Mouse (Mus musculus) mouse embryonic stem cell (cell line): ENCODE results near the gene Col4a1.

Experiments
- in situ Hi-C, 2 experiments: fragments of 300-500 bp; cut with MboI; formaldehyde crosslinking; loops; 1 replicate in 1 of 2; 3 replicates in 1 of 2; pipeline ENCODE4 v1.14.3; 2019 to 2020; ENCODE audit warnings: low sequenced_read_pairs in 2 of 2, low pct_unique_long_range_greater_than_20kb in 1 of 2, mixed read lengths in 1 of 2; ENCODE audit not compliant: unreplicated experiment in 1 of 2

Col4a1 gene

GRCm38 (mm10) chr8:11335238-11335637, 22.6 kb upstream of the Col4a1 start:
- in situ Hi-C loops = no loop called here

GRCm38 (mm10) chr8:11334493-11334892, 21.9 kb upstream of the Col4a1 start:
- in situ Hi-C loops = no loop called here

- in situ Hi-C loops = no loop called here
These were observed 21.1 kb upstream of the Col4a1 start for GRCm38 (mm10) chr8:11333746-11334145.

GRCm38 (mm10) chr8:11331561-11331960, 18.9 kb upstream of the Col4a1 start:
- in situ Hi-C loops = no loop called here

GRCm38 (mm10) chr8:11327722-11328417, 15.2 kb upstream of the Col4a1 start:
- in situ Hi-C loops = no loop called here

GRCm38 (mm10) chr8:11327298-11327697, 14.7 kb upstream of the Col4a1 start:
- in situ Hi-C loops = no loop called here

GRCm38 (mm10) chr8:11324801-11325395, 12.3 kb upstream of the Col4a1 start:
- in situ Hi-C loops = loop anchor here in 1 of 2 experiments (25.0 kb wide), 1 partner anchor 1062 kb away; the partner anchor contains the start of gene Sox1

GRCm38 (mm10) chr8:11323681-11324080, 11.1 kb upstream of the Col4a1 start:
- in situ Hi-C loops = loop anchor here in 1 of 2 experiments (25.0 kb wide), 1 partner anchor 1064 kb away; the partner anchor contains the start of gene Sox1

- in situ Hi-C loops = loop anchor here in 1 of 2 experiments (25.0 kb wide), 1 partner anchor 1064 kb away; the partner anchor contains the start of gene Sox1
These were observed 10.3 kb upstream of the Col4a1 start for GRCm38 (mm10) chr8:11322724-11323585.

- in situ Hi-C loops = loop anchor here in 1 of 2 experiments (25.0 kb wide), 1 partner anchor 1065 kb away; the partner anchor contains the start of gene Sox1
These were observed 9.2 kb upstream of the Col4a1 start for GRCm38 (mm10) chr8:11321841-11322240.

- in situ Hi-C loops = loop anchor here in 1 of 2 experiments (25.0 kb wide), 1 partner anchor 1068 kb away; the partner anchor contains the start of gene Sox1
These were observed 6.8 kb upstream of the Col4a1 start for GRCm38 (mm10) chr8:11319405-11319804.

- in situ Hi-C loops = loop anchor here in 1 of 2 experiments (25.0 kb wide), 1 partner anchor 1071 kb away; the partner anchor contains the start of gene Sox1
These were observed 3.5 kb upstream of the Col4a1 start for GRCm38 (mm10) chr8:11316118-11316517.

- in situ Hi-C loops = loop anchor here in 1 of 2 experiments (25.0 kb wide), 1 partner anchor 1072 kb away; the partner anchor contains the start of gene Sox1
These were observed 2.7 kb upstream of the Col4a1 start for GRCm38 (mm10) chr8:11315179-11315943.

GRCm38 (mm10) chr8:11314613-11315012, 2.0 kb upstream of the Col4a1 start:
- in situ Hi-C loops = loop anchor here in 1 of 2 experiments (25.0 kb wide), 1 partner anchor 1073 kb away; the partner anchor contains the start of gene Sox1

GRCm38 (mm10) chr8:11313176-11314111, 818 bp upstream of the Col4a1 start:
- in situ Hi-C loops = loop anchor here in 1 of 2 experiments (25.0 kb wide), 1 partner anchor 1074 kb away; the partner anchor contains the start of gene Sox1

GRCm38 (mm10) chr8:11311681-11312348, 811 bp downstream of the Col4a1 start:
- in situ Hi-C loops = loop anchor here in 1 of 2 experiments (25.0 kb wide), 1 partner anchor 1075 kb away; the partner anchor contains the start of gene Sox1
